Mouse (Mus musculus): ENCODE measurements around the gene Samd14. TPM values are rescaled to one million over a fixed set of nuclear protein-coding genes. Genes with fewer than 3 reads are reported as not detected.

Gene Samd14
- polyA plus RNA-seq, 1 experiment from 2014 or later: 135 TPM

DNA sequence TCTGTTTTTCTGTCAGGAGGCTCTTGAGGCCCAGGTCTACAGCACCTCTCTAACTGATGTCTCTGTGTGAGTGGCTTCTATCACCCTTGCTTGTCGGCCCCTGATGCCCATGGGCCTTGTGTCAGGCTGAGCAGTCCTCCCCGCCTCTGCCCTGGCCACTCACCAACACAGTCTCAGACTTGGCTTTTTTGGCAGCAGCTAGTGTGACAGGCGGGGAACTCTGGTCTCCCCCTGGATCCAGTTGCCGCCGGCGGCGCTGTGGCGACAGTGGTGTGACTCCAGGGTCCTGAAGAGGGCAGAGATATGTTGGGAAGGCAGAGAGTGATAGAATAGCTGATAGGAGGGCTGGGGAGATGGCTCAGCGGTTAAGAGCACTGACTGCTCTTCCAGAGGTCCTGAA, 43.4 kb downstream of the Samd14 start:
- Histone ChIP-seq H3K4me2 (ENCODE audit: low read length) (no peak overlapping the region), H3K9me3 (ENCODE audit: control insufficient read depth, low read length) (no peaks in the 10 kb centered on the region), H3K36me3 (ENCODE audit: control insufficient read depth, insufficient read depth, low read length) (0 out of 2 replicates have a peak, but pooled peaks cover 3% of the 10 kb centered on the region), H3K27ac (replicated peaks; ENCODE audit: low read depth, low read length) (no peak overlapping the region), H3K27me3 (ENCODE audit: control insufficient read depth, insufficient read depth, low read length) (no peaks in the 10 kb centered on the region), H3K4me3 (replicated peaks; ENCODE audit: low read depth, low read length) (no peak overlapping the region), H3K4me1 (ENCODE audit: control insufficient read depth, insufficient read depth, low read length) (peaks cover 8% of the 10 kb centered on the region; the same call in 1 of the 2 replicates), H3K9ac (replicated peaks; ENCODE audit: low read length) (no peak overlapping the region)
- WGBS: 76% methylated on average over 9 of the region's 9 CpGs
- DNase-seq (no peak), ATAC-seq (ENCODE audit: low FRiP score, low TSS enrichment) (no peak)

- 15% methylated on average over 19 of the region's 19 CpGs for WGBS
- ATAC-seq (ENCODE audit: low FRiP score, low TSS enrichment): no peak
Observed at GRCm38 (mm10) chr11:95056768-95057501, 47.3 kb downstream of the Samd14 start.

GRCm38 (mm10) chr11:95069226-95069957, 59.7 kb downstream of the Samd14 start:
- no peak for ATAC-seq (ENCODE audit: low FRiP score, low TSS enrichment)

More at GRCm38 (mm10) chr11:95056768-95057501, 47.3 kb downstream of the Samd14 start:
- Histone ChIP-seq H3K36me3 (ENCODE audit: control insufficient read depth, insufficient read depth, low read length) (peaks cover 9% of the 10 kb centered on the region; the same call in 1 of the 2 replicates), H3K4me2 (ENCODE audit: low read length) (peak overlapping the region; percentile 35), H3K9ac (replicated peaks; ENCODE audit: low read length) (0 out of 2 replicates have a peak overlapping the region, but pooled peaks have one; percentile 16), H3K27ac (replicated peaks; ENCODE audit: low read depth, low read length) (no peak overlapping the region), H3K4me3 (replicated peaks; ENCODE audit: low read depth, low read length) (no peak overlapping the region), H3K9me3 (ENCODE audit: control insufficient read depth, low read length) (no peaks in the 10 kb centered on the region), H3K4me1 (ENCODE audit: control insufficient read depth, insufficient read depth, low read length) (peaks cover 8% of the 10 kb centered on the region; the same call in 1 of the 2 replicates), H3K27me3 (ENCODE audit: control insufficient read depth, insufficient read depth, low read length) (no peaks in the 10 kb centered on the region)
- peak; percentile 49 for DNase-seq

DNA sequence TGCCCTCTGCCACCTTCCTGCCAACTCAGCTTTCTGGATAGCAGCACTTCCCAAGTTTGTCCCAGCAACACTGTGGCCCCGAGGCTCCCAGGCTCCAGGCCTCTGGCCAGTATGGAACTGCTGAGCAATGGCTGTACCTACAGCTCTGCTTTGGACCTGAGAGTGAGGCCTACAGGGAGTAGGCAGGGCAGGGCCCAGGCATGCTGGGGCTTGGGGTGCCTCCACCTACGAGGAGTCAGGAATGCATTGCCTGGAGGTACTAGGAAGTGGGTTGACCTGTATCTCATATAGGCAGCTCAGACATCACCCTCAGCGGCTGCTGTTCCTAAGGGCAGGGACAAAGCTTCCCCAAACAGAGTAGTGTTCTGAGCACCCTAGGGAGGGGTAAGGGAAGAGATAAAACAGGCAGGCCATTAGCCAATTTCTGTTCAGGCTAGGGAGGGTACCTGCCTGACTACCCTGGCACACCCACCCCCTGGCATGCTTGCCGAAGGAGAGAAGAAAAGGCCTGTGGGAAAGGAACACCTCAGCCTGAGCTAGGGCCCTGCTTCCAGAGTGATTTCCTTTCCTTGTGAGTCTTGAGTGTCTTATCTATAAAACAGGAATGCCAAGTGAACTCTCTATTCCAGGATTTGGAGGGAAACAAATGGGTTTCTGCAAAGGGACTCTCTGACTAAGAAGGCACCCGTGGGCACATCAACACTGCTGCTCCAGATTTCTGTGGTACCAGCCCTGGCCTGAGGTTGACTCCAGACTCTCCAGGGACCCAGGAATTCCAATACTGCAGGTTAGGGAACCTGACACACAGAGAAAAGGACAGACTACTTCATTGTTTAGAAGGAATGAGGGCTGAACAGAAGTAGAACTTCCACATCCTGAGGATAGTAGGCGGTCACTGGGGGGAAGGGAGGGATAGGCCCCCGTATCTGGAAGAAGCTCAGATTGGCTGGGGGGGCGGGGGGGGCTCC, 60.7 kb downstream of the Samd14 start:
- no peaks in the 10 kb centered on the region for H3K9me3 ChIP-seq (ENCODE audit: control insufficient read depth, low read length)
- H3K9ac ChIP-seq (replicated peaks; ENCODE audit: low read length): no peak overlapping the region
- H3K4me3 ChIP-seq (replicated peaks; ENCODE audit: low read depth, low read length): no peak overlapping the region
- DNase-seq: no peak
- ATAC-seq (ENCODE audit: low FRiP score, low TSS enrichment): no peak
- no peak overlapping the region for H3K4me2 ChIP-seq (ENCODE audit: low read length)
- WGBS: 71% methylated on average over 8 of the region's 8 CpGs
- H3K36me3 ChIP-seq (ENCODE audit: control insufficient read depth, insufficient read depth, low read length): peaks cover 5% of the 10 kb centered on the region; the same call in 1 of the 2 replicates
- peaks cover 9% of the 10 kb centered on the region for H3K4me1 ChIP-seq (ENCODE audit: control insufficient read depth, insufficient read depth, low read length)
- no peak overlapping the region for H3K27ac ChIP-seq (replicated peaks; ENCODE audit: low read depth, low read length)
- peaks cover 5% of the 10 kb centered on the region; the same call in 1 of the 2 replicates for H3K27me3 ChIP-seq (ENCODE audit: control insufficient read depth, insufficient read depth, low read length)

More at GRCm38 (mm10) chr11:95069226-95069957, 59.7 kb downstream of the Samd14 start:
- H3K9ac ChIP-seq (replicated peaks; ENCODE audit: low read length): no peak overlapping the region
- H3K27me3 ChIP-seq (ENCODE audit: control insufficient read depth, insufficient read depth, low read length): no peaks in the 10 kb centered on the region
- H3K27ac ChIP-seq (replicated peaks; ENCODE audit: low read depth, low read length): no peak overlapping the region
- 85% methylated on average over 10 of the region's 10 CpGs for WGBS
- no peaks in the 10 kb centered on the region for H3K9me3 ChIP-seq (ENCODE audit: control insufficient read depth, low read length)
- no peak overlapping the region for H3K4me3 ChIP-seq (replicated peaks; ENCODE audit: low read depth, low read length)
- H3K36me3 ChIP-seq (ENCODE audit: control insufficient read depth, insufficient read depth, low read length): peaks cover 7% of the 10 kb centered on the region; the same call in 1 of the 2 replicates
- H3K4me2 ChIP-seq (ENCODE audit: low read length): no peak overlapping the region
- H3K4me1 ChIP-seq (ENCODE audit: control insufficient read depth, insufficient read depth, low read length): peaks cover 1% of the 10 kb centered on the region; the same call in 1 of the 2 replicates
- DNase-seq: no peak

- Histone ChIP-seq H3K4me2 (ENCODE audit: low read length) (no peak overlapping the region), H3K4me1 (ENCODE audit: control insufficient read depth, insufficient read depth, low read length) (peaks cover 13% of the 10 kb centered on the region), H3K27ac (replicated peaks; ENCODE audit: low read depth, low read length) (no peak overlapping the region), H3K9ac (replicated peaks; ENCODE audit: low read length) (no peak overlapping the region), H3K27me3 (ENCODE audit: control insufficient read depth, insufficient read depth, low read length) (peaks cover 7% of the 10 kb centered on the region; the same call in 1 of the 2 replicates), H3K9me3 (ENCODE audit: control insufficient read depth, low read length) (no peaks in the 10 kb centered on the region), H3K36me3 (ENCODE audit: control insufficient read depth, insufficient read depth, low read length) (no peaks in the 10 kb centered on the region), H3K4me3 (replicated peaks; ENCODE audit: low read depth, low read length) (no peak overlapping the region)
- DNase-seq (no peak), ATAC-seq (ENCODE audit: low FRiP score, low TSS enrichment) (no peak)
- 49% methylated on average over 7 of the region's 7 CpGs for WGBS
Observed at GRCm38 (mm10) chr11:95071266-95071665, 61.6 kb downstream of the Samd14 start.

GRCm38 (mm10) chr11:95072136-95072535, 62.5 kb downstream of the Samd14 start:
- WGBS: 67% methylated on average over 8 of the region's 8 CpGs
- H3K4me2 ChIP-seq (ENCODE audit: low read length): no peak overlapping the region
- H3K36me3 ChIP-seq (ENCODE audit: control insufficient read depth, insufficient read depth, low read length): no peaks in the 10 kb centered on the region
- H3K4me1 ChIP-seq (ENCODE audit: control insufficient read depth, insufficient read depth, low read length): peaks cover 13% of the 10 kb centered on the region
- ATAC-seq (ENCODE audit: low FRiP score, low TSS enrichment) (no peak), DNase-seq (no peak)
- H3K27ac ChIP-seq (replicated peaks; ENCODE audit: low read depth, low read length): no peak overlapping the region
- H3K27me3 ChIP-seq (ENCODE audit: control insufficient read depth, insufficient read depth, low read length): peaks cover 7% of the 10 kb centered on the region; the same call in 1 of the 2 replicates
- H3K4me3 ChIP-seq (replicated peaks; ENCODE audit: low read depth, low read length): no peak overlapping the region
- no peaks in the 10 kb centered on the region for H3K9me3 ChIP-seq (ENCODE audit: control insufficient read depth, low read length)
- no peak overlapping the region for H3K9ac ChIP-seq (replicated peaks; ENCODE audit: low read length)

- H3K4me3 ChIP-seq (replicated peaks; ENCODE audit: low read depth, low read length): no peak overlapping the region
- H3K27ac ChIP-seq (replicated peaks; ENCODE audit: low read depth, low read length): no peak overlapping the region
- H3K4me2 ChIP-seq (ENCODE audit: low read length): no peak overlapping the region
- no peak for ATAC-seq (ENCODE audit: low FRiP score, low TSS enrichment)
- no peaks in the 10 kb centered on the region for H3K9me3 ChIP-seq (ENCODE audit: control insufficient read depth, low read length)
- no peak overlapping the region for H3K9ac ChIP-seq (replicated peaks; ENCODE audit: low read length)
- H3K27me3 ChIP-seq (ENCODE audit: control insufficient read depth, insufficient read depth, low read length): peaks cover 7% of the 10 kb centered on the region; the same call in 1 of the 2 replicates
- 75% methylated on average over 5 of the region's 5 CpGs for WGBS
- H3K4me1 ChIP-seq (ENCODE audit: control insufficient read depth, insufficient read depth, low read length): peaks cover 13% of the 10 kb centered on the region
- DNase-seq: no peak
- no peaks in the 10 kb centered on the region for H3K36me3 ChIP-seq (ENCODE audit: control insufficient read depth, insufficient read depth, low read length)
Observed at GRCm38 (mm10) chr11:95072804-95073203, 63.1 kb downstream of the Samd14 start.

DNA sequence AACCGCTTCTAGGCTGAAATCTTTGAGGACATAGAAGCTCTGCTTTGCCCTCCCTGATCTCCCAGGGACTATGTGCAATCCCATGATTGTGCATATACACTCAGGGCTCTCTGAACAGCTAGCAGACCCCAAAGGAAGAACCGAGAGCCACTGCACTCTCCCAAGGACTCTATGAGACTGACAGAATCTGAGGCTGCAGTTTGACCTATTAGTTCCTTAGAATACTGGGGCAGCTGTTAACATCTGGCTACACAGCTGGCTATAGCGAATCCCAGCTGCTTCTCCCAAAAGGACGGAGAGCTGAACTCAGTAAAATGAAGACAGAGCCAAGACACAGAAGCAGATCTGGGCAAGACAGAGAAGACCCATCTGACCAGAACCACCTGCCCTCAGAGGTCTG, 64.2 kb downstream of the Samd14 start:
- no peak for ATAC-seq (ENCODE audit: low FRiP score, low TSS enrichment)
- no peak overlapping the region for H3K4me2 ChIP-seq (ENCODE audit: low read length)
- WGBS: 87% methylated on average over 4 of the region's 4 CpGs
- H3K9ac ChIP-seq (replicated peaks; ENCODE audit: low read length): no peak overlapping the region
- no peaks in the 10 kb centered on the region for H3K36me3 ChIP-seq (ENCODE audit: control insufficient read depth, insufficient read depth, low read length)
- H3K9me3 ChIP-seq (ENCODE audit: control insufficient read depth, low read length): no peaks in the 10 kb centered on the region
- DNase-seq: no peak
- H3K27me3 ChIP-seq (ENCODE audit: control insufficient read depth, insufficient read depth, low read length): peaks cover 11% of the 10 kb centered on the region; the same call in 1 of the 2 replicates
- peaks cover 13% of the 10 kb centered on the region for H3K4me1 ChIP-seq (ENCODE audit: control insufficient read depth, insufficient read depth, low read length)
- H3K4me3 ChIP-seq (replicated peaks; ENCODE audit: low read depth, low read length): no peak overlapping the region
- no peak overlapping the region for H3K27ac ChIP-seq (replicated peaks; ENCODE audit: low read depth, low read length)

Data from midbrain, embryonic 14.5 days (tissue).